Mouse (Mus musculus) spleen, postnatal 10 days (tissue): Measurements from ENCODE around the gene Bptf.
"Not testable (repeated sequence)": the region's sequence is repeated elsewhere in the genome, so short reads cannot be mapped to it uniquely, and the experiment has no call there.

Experiments used
- DNase-seq, 2 experiments: peaks; one replicate each; pipeline ENCODE4 v3.0.0; 2021 to 2022; ENCODE audit warnings: low spot score in 2 of 2

Bptf gene

DNA sequence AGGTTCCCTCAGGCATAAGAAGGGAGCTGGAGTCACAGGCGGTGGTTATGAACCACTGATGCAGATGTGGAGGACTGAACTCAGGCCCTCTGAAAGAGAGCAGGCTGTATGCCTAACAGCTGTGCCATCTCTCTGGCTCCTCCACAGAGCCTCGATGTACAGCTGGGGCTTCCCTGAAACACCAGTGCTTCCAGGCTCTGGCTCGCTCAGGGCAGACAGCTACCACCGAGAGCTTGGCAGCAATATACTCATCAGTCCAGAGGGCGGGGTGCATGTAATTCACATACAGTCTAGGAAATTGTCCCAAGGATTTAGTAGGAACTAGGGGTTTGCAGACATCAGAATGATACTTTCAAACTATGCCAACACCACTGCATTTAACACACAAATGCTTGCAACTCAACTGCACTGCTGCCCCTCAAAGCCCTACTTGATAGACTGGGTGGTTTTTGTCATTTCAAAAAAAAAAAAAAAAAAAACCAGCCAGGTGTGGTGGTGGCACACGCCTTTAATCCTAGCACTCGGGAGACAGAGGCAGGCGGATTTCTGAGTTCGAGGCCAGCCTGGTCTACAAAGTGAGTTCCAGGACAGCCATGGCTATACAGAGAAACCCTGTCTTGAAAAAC, 145.8 kb downstream of the Bptf start:
- not testable (repeated sequence) for DNase-seq
